Mouse (Mus musculus) kidney, postnatal 14 days (tissue): Measurements from ENCODE around the gene Vmn2r63.
"Not testable (repeated sequence)": the region's sequence is repeated elsewhere in the genome, so short reads cannot be mapped to it uniquely, and the experiment has no call there.

Source experiments
- DNase-seq: peaks from one replicate; pipeline ENCODE4 v3.0.0; 2022; ENCODE audit warnings: mixed read lengths

Gene Vmn2r63

GRCm38 (mm10) chr7:42933722-42934121 is at the start of gene Vmn2r63:
Gene Vmn2r63 (minus strand): TSS chr7:42933822.
- DNase-seq, result not testable (repeated sequence)

- DNase-seq, result no peak
Measured at GRCm38 (mm10) chr7:42980739-42981138, 47.1 kb upstream of the Vmn2r63 start.

GRCm38 (mm10) chr7:42980098-42980497 is 46.5 kb upstream of the Vmn2r63 start:
- no peak for DNase-seq

- no peak for DNase-seq
Measured at GRCm38 (mm10) chr7:42965246-42965645, 31.6 kb upstream of the Vmn2r63 start.

GRCm38 (mm10) chr7:42898067-42898466 is 35.6 kb downstream of the Vmn2r63 start:
- DNase-seq, result not testable (repeated sequence)

GRCm38 (mm10) chr7:42878090-42878489 is 55.5 kb downstream of the Vmn2r63 start:
- DNase-seq, result no peak

GRCm38 (mm10) chr7:42866801-42867458 is 66.7 kb downstream of the Vmn2r63 start, which contains the start of gene Gm2381:
Gene Gm2381 (minus strand): TSS chr7:42867234.
- not testable (repeated sequence) for DNase-seq
